Mouse (Mus musculus): ENCODE data around the gene Gm21028.
"Not testable (repeated sequence)": the region's sequence is repeated elsewhere in the genome, so short reads cannot be mapped to it uniquely, and the experiment has no call there.

Gene Gm21028

DNA sequence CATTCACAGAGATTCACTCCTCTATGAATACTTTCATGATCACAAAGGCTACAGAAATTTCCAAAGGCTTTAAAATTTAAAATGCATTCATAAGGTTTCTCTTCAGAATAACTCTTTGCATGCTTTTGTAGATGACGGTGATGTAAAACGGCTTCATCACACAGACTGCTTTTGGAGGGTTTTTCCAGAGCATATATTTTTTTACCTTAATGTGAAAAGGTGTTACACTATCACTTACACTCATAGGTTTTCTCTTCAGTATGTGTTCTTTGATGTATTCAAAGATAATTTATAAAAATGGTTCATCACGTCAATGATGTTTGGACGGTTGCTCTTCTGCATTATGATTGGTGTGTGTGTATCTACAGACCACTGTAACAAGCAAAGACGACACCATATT, at the start of gene Gm21028:
Gene Gm21028 (minus strand): TSS at position 101 of the 400 bp plus-strand sequence.
- no peak for DNase-seq (ENCODE audit: low spot score in 2 of 2)

DNA sequence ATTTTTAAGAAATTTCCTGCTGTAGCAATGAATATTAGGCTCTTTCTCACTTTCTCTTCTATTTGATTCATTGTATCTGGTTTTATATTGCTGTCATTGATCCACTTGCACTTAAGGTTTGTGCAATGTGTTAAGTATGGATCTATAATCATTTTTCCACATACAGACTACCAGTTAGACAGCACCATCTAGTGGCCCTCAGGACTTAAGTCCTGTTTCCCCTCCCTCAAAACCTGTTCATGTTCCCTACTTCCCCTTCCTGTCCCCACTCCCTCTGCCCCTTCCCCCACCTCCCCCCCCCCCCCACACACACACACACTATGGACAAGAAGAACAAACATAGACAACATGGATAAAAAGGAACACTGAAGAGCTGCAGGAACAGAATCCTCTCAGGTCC, 17.3 kb upstream of the Gm21028 start:
- not testable (repeated sequence) for DNase-seq (ENCODE audit: low spot score in 2 of 2)

GRCm38 (mm10) chr7:42592413-42592812, 14.0 kb upstream of the Gm21028 start, which contains the start of gene Zfp977:
Gene Zfp977, minus strand, starts transcription at chr7:42592547.
- DNase-seq (ENCODE audit: low spot score in 2 of 2): not testable (repeated sequence)

DNA sequence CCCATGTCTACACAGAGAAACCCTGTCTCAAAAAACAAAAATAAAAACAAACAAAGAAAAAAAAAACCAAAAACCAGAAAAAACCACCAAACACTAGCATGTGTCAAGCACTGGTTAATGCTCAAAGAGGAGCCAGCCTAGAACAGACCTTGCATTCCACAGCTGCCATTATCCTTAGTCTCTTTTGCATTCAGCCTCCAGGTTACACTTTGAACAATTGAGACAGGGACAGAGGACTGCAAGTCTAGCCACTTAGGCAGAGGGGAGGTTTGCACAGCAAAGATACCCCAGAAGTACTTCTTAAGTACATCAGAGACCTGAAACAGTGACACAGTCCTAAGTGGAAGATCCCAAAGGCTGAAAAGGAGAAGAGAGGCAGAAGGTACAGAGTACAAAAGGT, 12.9 kb upstream of the Gm21028 start:
- DNase-seq (ENCODE audit: low spot score in 2 of 2): not testable (repeated sequence)

DNA sequence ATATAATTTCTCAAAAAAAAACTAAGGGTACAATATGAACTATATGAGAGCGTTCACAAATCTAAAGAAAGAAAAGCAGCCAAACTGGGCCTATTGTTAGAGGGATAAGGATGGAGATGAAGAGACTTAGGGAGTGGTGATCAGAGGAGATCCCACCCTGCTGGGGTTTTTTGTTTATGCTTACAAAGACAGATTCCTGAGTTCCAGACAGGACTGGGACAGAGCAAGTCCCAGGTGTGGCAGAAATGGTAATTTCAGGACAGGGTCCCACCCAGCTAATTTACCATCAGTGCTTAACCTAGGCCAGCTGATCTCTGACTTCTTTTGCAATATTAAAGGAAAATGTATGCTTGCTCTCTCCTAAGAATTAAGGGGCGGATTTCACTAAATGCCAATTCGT, 26.6 kb downstream of the Gm21028 start:
- DNase-seq (ENCODE audit: low spot score in 2 of 2): no peak
